Mouse (Mus musculus) heart, adult 2 months (tissue): Measurements from ENCODE around the gene Smtn. TPM values are rescaled to one million over a fixed set of nuclear protein-coding genes. Genes with fewer than 3 reads are reported as not detected.
A peak's percentile ranks its signal among the peaks of the same experiment; 100 is the strongest.

Experiments
- DNase-seq, 2 experiments: peaks; one replicate each; pipeline ENCODE4 v3.0.0; 2021
- H3K27ac ChIP-seq: fragments of 200-600 bp; 2 replicates; pipeline ENCODE4 v1.8.1; 2022
- H3K27me3 ChIP-seq: fragments of 200-500 bp; 2 replicates; pipeline ENCODE4 v1.6.1; 2012; ENCODE audit warnings: mild to moderate bottlenecking, low read length, inconsistent platforms, mixed read lengths; ENCODE audit not compliant: control insufficient read depth, insufficient read depth
- H3K36me3 ChIP-seq: fragments of 200-500 bp; 2 replicates; pipeline ENCODE4 v1.6.1; 2012; ENCODE audit warnings: low read length, inconsistent platforms; ENCODE audit not compliant: control insufficient read depth, insufficient read depth
- H3K4me1 ChIP-seq: fragments of 200-500 bp; 2 replicates; pipeline ENCODE4 v1.6.1; 2011; ENCODE audit warnings: low read length; ENCODE audit not compliant: control insufficient read depth, insufficient read depth
- H3K4me3 ChIP-seq: fragments of 200-600 bp; 2 replicates; pipeline ENCODE4 v1.8.1; 2022
- H3K79me2 ChIP-seq: fragments of 200-500 bp; replicated peaks from 2 replicates; pipeline ENCODE4 v1.6.1; 2012; ENCODE audit warnings: mild to moderate bottlenecking, inconsistent platforms, low read length, moderate library complexity, mixed read lengths; ENCODE audit not compliant: control insufficient read depth, insufficient read depth
- H3K9ac ChIP-seq: fragments of 200-500 bp; 2 replicates; pipeline ENCODE4 v1.6.1; 2012; ENCODE audit warnings: low read depth, mild to moderate bottlenecking, control low read depth, inconsistent platforms, low read length, mixed read lengths
- CTCF ChIP-seq: fragments of 200-600 bp; IDR thresholded peaks from 2 replicates; pipeline ENCODE4 v1.8.1; 2022; ENCODE audit warnings: antibody characterized with exemption, mild to moderate bottlenecking, moderate library complexity
- EP300 ChIP-seq: fragments of 200-500 bp; IDR thresholded peaks from 2 replicates; pipeline ENCODE4 v1.6.1; 2011; ENCODE audit warnings: low read depth, low read length, control low read depth; ENCODE audit not compliant: insufficient read depth
- POLR2A ChIP-seq: fragments of 200-500 bp; IDR thresholded peaks from 2 replicates; pipeline ENCODE4 v1.6.1; 2011; ENCODE audit warnings: mild to moderate bottlenecking, low read depth, low read length, control low read depth; ENCODE audit not compliant: insufficient read depth
- WGBS: fragments of 180-500 bp; shearing (Covaris S2); methylation state at CpG from one replicate; pipeline ENCODE4 v1.1.7; 2018; 5-methylcytosine and 5-hydroxymethylcytosine counted together
- intact Hi-C: fragments of 180-260 bp; cut with DNase I; formaldehyde crosslinking; loops from one replicate; pipeline ENCODE4 v1.15.1; 2025
- polyA plus RNA-seq: library from polyadenylated mRNA; depleted of rRNA; stranded (reverse); fragments of >200 nt; gene quantifications from 2 replicates; pipeline ENCODE4 v1.2.3, GENCODE M21; 2012
- total RNA-seq, 2 experiments: library from RNA; stranded (reverse); gene quantifications; 2 replicates each; pipeline ENCODE4 v1.2.3; 2021

The Smtn gene
- total and polyA plus RNA-seq, 3 experiments, result 137 to 167 (median 154) TPM

- no peak for DNase-seq
- intact Hi-C loops, result no loop called here
- TF ChIP-seq EP300 (no peak), CTCF (no peak), POLR2A (no peak)
Measured at GRCm38 (mm10) chr11:3547047-3547446, 6.6 kb upstream of the Smtn start.

DNA sequence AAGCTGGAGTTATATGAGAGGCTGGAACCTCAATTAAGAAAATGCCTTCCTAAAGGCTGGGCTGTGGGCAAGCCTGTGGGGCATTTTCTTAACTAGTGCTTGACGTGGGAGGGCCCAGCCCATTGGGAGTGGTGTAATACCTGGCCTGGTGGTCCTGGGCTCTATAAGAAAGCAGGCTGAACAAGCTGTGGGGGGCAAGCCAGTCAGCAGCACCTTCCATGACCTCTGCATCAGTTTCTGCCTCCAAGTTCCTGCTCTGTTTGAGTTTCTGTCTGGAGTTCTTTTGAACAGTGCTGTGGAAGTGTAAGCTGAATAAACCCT is 5.8 kb upstream of the Smtn start:
- H3K79me2 ChIP-seq, result no peaks in the 10 kb centered on the region
- H3K36me3 ChIP-seq, result no peaks in the 10 kb centered on the region
- DNase-seq, result no peak
- no peak overlapping the region for H3K9ac ChIP-seq
- WGBS, result 52% methylated on average over 1 of the region's 1 CpGs
- no peaks in the 10 kb centered on the region for H3K27me3 ChIP-seq
- no peak for TF ChIP-seq EP300
- no peak for TF ChIP-seq POLR2A
- no peak for TF ChIP-seq CTCF
- no peak overlapping the region for H3K4me3 ChIP-seq
- intact Hi-C loops, result no loop called here
- H3K27ac ChIP-seq, result peak overlapping the region; percentile 65
- peaks cover 8% of the 10 kb centered on the region for H3K4me1 ChIP-seq

More at GRCm38 (mm10) chr11:3547047-3547446, 6.6 kb upstream of the Smtn start:
- H3K79me2 ChIP-seq, result no peaks in the 10 kb centered on the region
- no peaks in the 10 kb centered on the region for H3K36me3 ChIP-seq
- H3K9ac ChIP-seq, result no peak overlapping the region
- H3K4me1 ChIP-seq, result peaks cover 8% of the 10 kb centered on the region
- H3K27ac ChIP-seq, result no peak overlapping the region
- H3K4me3 ChIP-seq, result no peak overlapping the region
- H3K27me3 ChIP-seq, result no peaks in the 10 kb centered on the region
- WGBS, result 87% methylated on average over 2 of the region's 2 CpGs

GRCm38 (mm10) chr11:3545531-3546241 is 5.3 kb upstream of the Smtn start:
- H3K27me3 ChIP-seq, result no peaks in the 10 kb centered on the region
- peak overlapping the region; percentile 3; the same call in 1 of the 2 replicates for H3K4me3 ChIP-seq
- no peaks in the 10 kb centered on the region for H3K36me3 ChIP-seq
- peaks cover 8% of the 10 kb centered on the region for H3K4me1 ChIP-seq
- H3K79me2 ChIP-seq, result no peaks in the 10 kb centered on the region
- 29% methylated on average over 9 of the region's 9 CpGs for WGBS
- intact Hi-C loops, result no loop called here
- TF ChIP-seq CTCF (no peak), POLR2A (no peak), EP300 (no peak)
- peak overlapping the region; percentile 65 for H3K27ac ChIP-seq
- 0 out of 2 replicates have a peak overlapping the region, but pooled peaks have one; percentile 25 for H3K9ac ChIP-seq
- no peak for DNase-seq

DNA sequence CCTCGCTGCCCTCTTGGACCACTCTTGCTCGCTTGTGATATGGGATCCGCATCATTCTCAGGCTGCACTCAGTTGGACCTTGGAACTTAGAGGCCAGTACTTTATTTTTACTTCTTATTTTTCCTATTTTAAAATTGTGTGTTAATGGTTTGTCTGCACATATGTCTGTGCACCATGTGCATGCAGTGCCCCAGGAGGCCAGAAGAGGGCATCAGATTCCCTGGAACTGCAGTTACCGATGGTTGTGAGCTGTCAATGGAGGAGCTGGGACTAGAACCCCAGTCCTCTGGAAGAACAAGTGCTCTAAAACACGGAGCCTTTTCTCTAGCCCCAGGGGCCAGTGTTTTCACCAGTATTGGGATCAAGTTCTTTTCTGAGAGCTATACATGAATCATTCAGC is 4.0 kb upstream of the Smtn start:
- WGBS, result 97% methylated on average over 5 of the region's 5 CpGs
- no peaks in the 10 kb centered on the region for H3K79me2 ChIP-seq
- no peak for DNase-seq
- no peak overlapping the region for H3K9ac ChIP-seq
- TF ChIP-seq CTCF (peak; percentile 47), POLR2A (no peak), EP300 (no peak)
- no peaks in the 10 kb centered on the region for H3K27me3 ChIP-seq
- H3K27ac ChIP-seq, result no peak overlapping the region
- H3K4me1 ChIP-seq, result peaks cover 6% of the 10 kb centered on the region; the same call in 1 of the 2 replicates
- intact Hi-C loops, result no loop called here
- H3K36me3 ChIP-seq, result no peaks in the 10 kb centered on the region
- H3K4me3 ChIP-seq, result no peak overlapping the region

GRCm38 (mm10) chr11:3543001-3543400 is 2.6 kb upstream of the Smtn start:
- H3K36me3 ChIP-seq, result no peaks in the 10 kb centered on the region
- no peaks in the 10 kb centered on the region for H3K27me3 ChIP-seq
- H3K79me2 ChIP-seq, result no peaks in the 10 kb centered on the region
- H3K27ac ChIP-seq, result peak overlapping the region; percentile 73
- H3K4me1 ChIP-seq, result peaks cover 6% of the 10 kb centered on the region; the same call in 1 of the 2 replicates
- WGBS, result 25% methylated on average over 5 of the region's 5 CpGs
- peak; percentile 82 to 85 for DNase-seq
- no peak overlapping the region for H3K4me3 ChIP-seq
- no peak overlapping the region for H3K9ac ChIP-seq
- intact Hi-C loops, result no loop called here
- TF ChIP-seq EP300 (no peak), CTCF (no peak), POLR2A (0 out of 2 replicates have a peak, but pooled peaks have one; percentile 24)

GRCm38 (mm10) chr11:3541932-3542331 is 1.5 kb upstream of the Smtn start:
- no peak for DNase-seq
- 83% methylated on average over 3 of the region's 3 CpGs for WGBS
- H3K4me3 ChIP-seq, result no peak overlapping the region
- intact Hi-C loops, result no loop called here
- H3K36me3 ChIP-seq, result no peaks in the 10 kb centered on the region
- H3K79me2 ChIP-seq, result no peaks in the 10 kb centered on the region
- no peak for TF ChIP-seq EP300
- TF ChIP-seq CTCF, result no peak
- TF ChIP-seq POLR2A, result no peak
- peak overlapping the region; percentile 17 for H3K27ac ChIP-seq
- H3K27me3 ChIP-seq, result no peaks in the 10 kb centered on the region
- peaks cover 6% of the 10 kb centered on the region; the same call in 1 of the 2 replicates for H3K4me1 ChIP-seq
- no peak overlapping the region for H3K9ac ChIP-seq
